Mouse (Mus musculus): ENCODE measurements at regions not wholly inside any gene's neighbourhood (a gene's known extent, or its start where the extent isn't known, plus 50 kb on each side); places are given as distances from the start of the nearest gene placed in this dataset.

GRCm38 (mm10) chr2:171858894-171859293 is 184.4 kb downstream of the Cbln4 start:
- no peak for ATAC-seq (ENCODE audit: low FRiP score)
- 64% methylated on average over 5 of the region's 5 CpGs for WGBS

DNA sequence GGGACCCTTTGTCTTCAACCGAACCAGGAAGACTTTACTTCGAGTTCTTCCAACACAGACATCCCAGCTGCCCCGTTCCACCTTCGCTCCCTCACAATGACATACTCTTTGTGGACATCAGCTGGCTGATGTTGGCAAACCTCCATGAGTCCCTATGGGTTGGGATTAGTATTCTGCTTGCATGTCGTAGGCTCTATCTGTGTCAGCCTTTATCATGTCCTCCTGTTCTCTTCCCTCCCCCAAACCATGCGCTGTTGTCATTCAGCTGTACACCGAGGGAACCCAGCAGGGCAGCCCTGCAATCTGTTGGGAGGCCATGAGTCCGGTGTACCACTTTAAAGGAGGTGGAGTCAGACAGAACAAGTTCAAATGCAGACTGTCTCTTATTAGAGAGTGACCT is 186.8 kb downstream of the Cbln4 start:
- peak; percentile 75 for DNase-seq (ENCODE audit: low spot score)
- H3K27ac ChIP-seq (ENCODE audit: low read depth, low read length): no peak overlapping the region
- 0 out of 2 replicates have a peak, but pooled peaks have one; percentile 47 for ATAC-seq (ENCODE audit: low FRiP score)
- no peak for TF ChIP-seq CTCF (IDR thresholded peaks at IDR 0.05)
- H3K4me2 ChIP-seq (ENCODE audit: low read depth, low read length, poor library complexity, severe bottlenecking): no peak overlapping the region
- 47% methylated on average over 8 of the region's 8 CpGs for WGBS
- H3K27me3 ChIP-seq (ENCODE audit: insufficient read depth, low read length): no peaks in the 10 kb centered on the region
- H3K36me3 ChIP-seq (ENCODE audit: insufficient read depth, low read length): no peaks in the 10 kb centered on the region
- H3K9me3 ChIP-seq (ENCODE audit: low read length): no peaks in the 10 kb centered on the region
- H3K4me1 ChIP-seq (ENCODE audit: insufficient read depth, low read length): no peaks in the 10 kb centered on the region
- H3K9ac ChIP-seq (replicated peaks; ENCODE audit: low read length, poor library complexity, severe bottlenecking): no peak overlapping the region
- H3K4me3 ChIP-seq (ENCODE audit: low read depth, low read length): no peak overlapping the region

More at GRCm38 (mm10) chr2:171858894-171859293, 184.4 kb downstream of the Cbln4 start:
- Histone ChIP-seq H3K27me3 (ENCODE audit: insufficient read depth, low read length) (no peaks in the 10 kb centered on the region), H3K9me3 (ENCODE audit: low read length) (no peaks in the 10 kb centered on the region), H3K4me1 (ENCODE audit: insufficient read depth, low read length) (no peaks in the 10 kb centered on the region), H3K9ac (replicated peaks; ENCODE audit: low read length, poor library complexity, severe bottlenecking) (no peak overlapping the region), H3K4me2 (ENCODE audit: low read depth, low read length, poor library complexity, severe bottlenecking) (no peak overlapping the region), H3K27ac (ENCODE audit: low read depth, low read length) (no peak overlapping the region), H3K36me3 (ENCODE audit: insufficient read depth, low read length) (no peaks in the 10 kb centered on the region), H3K4me3 (ENCODE audit: low read depth, low read length) (no peak overlapping the region)
- no peak for TF ChIP-seq CTCF (IDR thresholded peaks at IDR 0.05)
- no peak for DNase-seq (ENCODE audit: low spot score)

GRCm38 (mm10) chr2:171846826-171847492 is 196.3 kb downstream of the Cbln4 start:
- no peak for TF ChIP-seq CTCF (IDR thresholded peaks at IDR 0.05)
- no peaks in the 10 kb centered on the region for H3K27me3 ChIP-seq (ENCODE audit: insufficient read depth, low read length)
- no peaks in the 10 kb centered on the region for H3K36me3 ChIP-seq (ENCODE audit: insufficient read depth, low read length)
- ATAC-seq (ENCODE audit: low FRiP score) (no peak), DNase-seq (ENCODE audit: low spot score) (peak; percentile 92)
- H3K27ac ChIP-seq (ENCODE audit: low read depth, low read length): 0 out of 2 replicates have a peak overlapping the region, but pooled peaks have one; percentile 18
- H3K4me3 ChIP-seq (ENCODE audit: low read depth, low read length): no peak overlapping the region
- H3K9ac ChIP-seq (replicated peaks; ENCODE audit: low read length, poor library complexity, severe bottlenecking): no peak overlapping the region
- H3K9me3 ChIP-seq (ENCODE audit: low read length): no peaks in the 10 kb centered on the region
- WGBS: 27% methylated on average over 4 of the region's 4 CpGs
- no peak overlapping the region for H3K4me2 ChIP-seq (ENCODE audit: low read depth, low read length, poor library complexity, severe bottlenecking)
- no peaks in the 10 kb centered on the region for H3K4me1 ChIP-seq (ENCODE audit: insufficient read depth, low read length)

- ATAC-seq (ENCODE audit: low FRiP score) (no peak), DNase-seq (ENCODE audit: low spot score) (no peak)
- no peaks in the 10 kb centered on the region for H3K9me3 ChIP-seq (ENCODE audit: low read length)
- 54% methylated on average over 14 of the region's 14 CpGs for WGBS
- TF ChIP-seq CTCF (IDR thresholded peaks at IDR 0.05): no peak
- no peak overlapping the region for H3K27ac ChIP-seq (ENCODE audit: low read depth, low read length)
- no peaks in the 10 kb centered on the region for H3K4me1 ChIP-seq (ENCODE audit: insufficient read depth, low read length)
- no peak overlapping the region for H3K4me2 ChIP-seq (ENCODE audit: low read depth, low read length, poor library complexity, severe bottlenecking)
- no peaks in the 10 kb centered on the region for H3K36me3 ChIP-seq (ENCODE audit: insufficient read depth, low read length)
- H3K27me3 ChIP-seq (ENCODE audit: insufficient read depth, low read length): no peaks in the 10 kb centered on the region
- no peak overlapping the region for H3K9ac ChIP-seq (replicated peaks; ENCODE audit: low read length, poor library complexity, severe bottlenecking)
- no peak overlapping the region for H3K4me3 ChIP-seq (ENCODE audit: low read depth, low read length)
Observed at GRCm38 (mm10) chr2:171840058-171840713, 203.1 kb downstream of the Cbln4 start.

GRCm38 (mm10) chr2:171822156-171822555 is 221.1 kb downstream of the Cbln4 start:
- no peaks in the 10 kb centered on the region for H3K9me3 ChIP-seq (ENCODE audit: low read length)
- no peak for TF ChIP-seq CTCF (IDR thresholded peaks at IDR 0.05)
- H3K9ac ChIP-seq (replicated peaks; ENCODE audit: low read length, poor library complexity, severe bottlenecking): no peak overlapping the region
- H3K4me1 ChIP-seq (ENCODE audit: insufficient read depth, low read length): no peaks in the 10 kb centered on the region
- H3K27me3 ChIP-seq (ENCODE audit: insufficient read depth, low read length): no peaks in the 10 kb centered on the region
- no peak overlapping the region for H3K4me3 ChIP-seq (ENCODE audit: low read depth, low read length)
- H3K27ac ChIP-seq (ENCODE audit: low read depth, low read length): no peak overlapping the region
- ATAC-seq (ENCODE audit: low FRiP score) (no peak), DNase-seq (ENCODE audit: low spot score) (peak; percentile 48)
- H3K36me3 ChIP-seq (ENCODE audit: insufficient read depth, low read length): no peaks in the 10 kb centered on the region
- no peak overlapping the region for H3K4me2 ChIP-seq (ENCODE audit: low read depth, low read length, poor library complexity, severe bottlenecking)
- 75% methylated on average over 6 of the region's 6 CpGs for WGBS

GRCm38 (mm10) chr2:171818504-171818903 is 224.8 kb downstream of the Cbln4 start:
- Histone ChIP-seq H3K9ac (replicated peaks; ENCODE audit: low read length, poor library complexity, severe bottlenecking) (no peak overlapping the region), H3K9me3 (ENCODE audit: low read length) (no peaks in the 10 kb centered on the region), H3K36me3 (ENCODE audit: insufficient read depth, low read length) (no peaks in the 10 kb centered on the region), H3K4me1 (ENCODE audit: insufficient read depth, low read length) (no peaks in the 10 kb centered on the region), H3K4me2 (ENCODE audit: low read depth, low read length, poor library complexity, severe bottlenecking) (no peak overlapping the region), H3K27ac (ENCODE audit: low read depth, low read length) (no peak overlapping the region), H3K27me3 (ENCODE audit: insufficient read depth, low read length) (no peaks in the 10 kb centered on the region), H3K4me3 (ENCODE audit: low read depth, low read length) (no peak overlapping the region)
- TF ChIP-seq CTCF (IDR thresholded peaks at IDR 0.05): no peak
- DNase-seq (ENCODE audit: low spot score) (peak; percentile 61), ATAC-seq (ENCODE audit: low FRiP score) (no peak)
- 63% methylated on average over 8 of the region's 8 CpGs for WGBS
